Mouse (Mus musculus) liver, postnatal 0 days (tissue): ENCODE measurements around the gene Doc2g.
"Not testable (repeated sequence)": the region's sequence is repeated elsewhere in the genome, so short reads cannot be mapped to it uniquely, and the experiment has no call there.

Source experiments
- CTCF ChIP-seq: sonication (generic); IDR thresholded peaks from 2 replicates; pipeline ENCODE4 v1.5.1; 2016; ENCODE audit warnings: antibody characterized with exemption, low read depth
- EP300 ChIP-seq: IDR thresholded peaks from 2 replicates; pipeline ENCODE4 v1.6.1; 2016; ENCODE audit warnings: antibody characterized with exemption, low read depth, mild to moderate bottlenecking

DNA sequence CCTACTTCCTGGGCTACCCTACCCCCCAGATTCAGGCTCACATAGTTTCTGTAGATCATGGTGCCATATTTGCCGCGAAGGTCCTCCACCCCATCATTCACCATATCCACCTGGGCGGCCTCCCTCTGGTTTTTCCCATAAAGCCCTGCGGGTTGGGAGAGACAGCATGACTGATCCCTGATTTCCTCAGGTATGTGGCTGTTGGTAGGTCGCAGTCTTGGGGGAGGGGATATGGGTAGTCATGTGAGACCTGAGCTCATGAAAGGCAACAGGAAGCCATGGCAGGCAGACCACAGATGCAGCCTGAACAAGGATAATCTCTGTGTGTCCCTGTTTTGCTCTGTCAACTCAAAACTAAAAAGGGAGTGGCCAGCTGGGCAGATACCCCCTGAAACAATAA is 37.8 kb downstream of the Doc2g start:
- not testable (repeated sequence) for TF ChIP-seq CTCF, EP300
